In the genomic region with DNA sequence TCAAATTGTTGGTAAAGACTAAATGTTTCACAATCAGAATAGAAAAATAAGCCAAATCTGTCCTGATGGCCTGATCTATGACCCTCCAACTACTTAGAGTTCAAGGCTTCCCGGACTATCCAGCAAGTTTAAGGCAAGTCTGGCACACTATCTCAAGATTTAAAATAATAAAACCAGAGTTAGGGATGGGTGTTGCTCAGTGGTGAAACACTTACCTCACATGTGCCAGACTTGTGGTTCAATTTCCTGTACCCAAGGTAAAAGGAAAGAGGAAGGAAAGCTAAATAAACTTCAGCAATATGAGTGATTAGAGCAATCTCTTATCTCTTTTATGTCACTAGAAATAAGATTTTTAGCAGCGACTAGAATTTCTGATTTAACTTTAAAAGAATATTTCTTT, we compare ENCODE assay signal across 27 mouse cellular contexts.
"Had no signal": no experiment of that assay in that cellular context is flagged by ENCODE, and none has a peak within 500 bp of the region (broad histone marks: within the 10 kb centered on the region; RNA-seq: fewer than 3 reads in every experiment).

No protein-coding gene starts in this region.

- H3K4me2 ChIP-seq: embryonic facial prominence, embryonic 12.5 days; embryonic facial prominence, embryonic 13.5 days; embryonic facial prominence, embryonic 15.5 days; forebrain, embryonic 12.5 days; forebrain, embryonic 13.5 days; forebrain, embryonic 15.5 days had no signal

- H3K9ac ChIP-seq: embryonic facial prominence, embryonic 12.5 days; embryonic facial prominence, embryonic 13.5 days; embryonic facial prominence, embryonic 15.5 days; forebrain, embryonic 12.5 days; forebrain, embryonic 13.5 days; forebrain, embryonic 15.5 days; forebrain, postnatal 0 days had no signal

- H3K36me3 ChIP-seq: embryonic facial prominence, embryonic 12.5 days; embryonic facial prominence, embryonic 13.5 days; embryonic facial prominence, embryonic 15.5 days; forebrain, embryonic 10.5 days; forebrain, embryonic 12.5 days had no signal

- H3K9me3 ChIP-seq: embryonic facial prominence, embryonic 12.5 days; embryonic facial prominence, embryonic 13.5 days; embryonic facial prominence, embryonic 15.5 days; forebrain, embryonic 10.5 days; forebrain, embryonic 12.5 days; forebrain, embryonic 13.5 days; forebrain, embryonic 15.5 days had no signal

- DNase-seq: cerebellum, adult 18-20 months; cerebellum, adult 2 months; cerebellum, adult 8-10 months; cerebellum, adult 9-10 months; cerebellum, adult 9-11 months; cerebellum, postnatal 10 days; cerebellum, postnatal 14 days; cerebellum, postnatal 25 days; cerebellum, postnatal 36 days; embryo, embryonic 11 days; forebrain, postnatal 0 days; gastrocnemius, adult 2 months; gastrocnemius, postnatal 10 days; gastrocnemius, postnatal 14 days; gastrocnemius, postnatal 25 days; gastrocnemius, postnatal 36 days; heart, adult 18-20 months had no signal

- H3K27ac ChIP-seq: embryonic facial prominence, embryonic 12.5 days; embryonic facial prominence, embryonic 13.5 days; embryonic facial prominence, embryonic 15.5 days; forebrain, embryonic 10.5 days; forebrain, embryonic 12.5 days; forebrain, embryonic 13.5 days; forebrain, embryonic 15.5 days; gastrocnemius, adult 2 months had no signal

- H3K4me1 ChIP-seq: embryonic facial prominence, embryonic 12.5 days; embryonic facial prominence, embryonic 13.5 days; embryonic facial prominence, embryonic 15.5 days; forebrain, embryonic 10.5 days; forebrain, embryonic 13.5 days; forebrain, embryonic 15.5 days had no signal

- H3K4me3 ChIP-seq: embryonic facial prominence, embryonic 12.5 days; embryonic facial prominence, embryonic 13.5 days; embryonic facial prominence, embryonic 15.5 days; erythroblast, embryonic 14.5 days; forebrain, embryonic 10.5 days; forebrain, embryonic 12.5 days; forebrain, embryonic 13.5 days; forebrain, embryonic 15.5 days; gastrocnemius, adult 2 months had no signal

- ATAC-seq: forebrain, embryonic 13.5 days; forebrain, embryonic 14.5 days; forebrain, embryonic 15.5 days; forebrain, embryonic 16.5 days; forebrain, postnatal 0 days had no signal

- H3K27me3 ChIP-seq: embryonic facial prominence, embryonic 12.5 days; embryonic facial prominence, embryonic 13.5 days; embryonic facial prominence, embryonic 15.5 days; forebrain, embryonic 12.5 days; forebrain, embryonic 13.5 days; forebrain, embryonic 15.5 days had no signal
